Mouse (Mus musculus) adrenal gland, postnatal 36 days (tissue): Measurements from ENCODE around the gene Arhgap31. TPM values are rescaled to one million over a fixed set of nuclear protein-coding genes. Genes with fewer than 3 reads are reported as not detected.
"Not testable (repeated sequence)": the region's sequence is repeated elsewhere in the genome, so short reads cannot be mapped to it uniquely, and the experiment has no call there.

ENCODE experiments used
- DNase-seq, 2 experiments: peaks; one replicate each; pipeline ENCODE4 v3.0.0; 2021; ENCODE audit warnings: mixed read lengths in 1 of 2
- total RNA-seq, 2 experiments: library from RNA; stranded (reverse); gene quantifications; 2 replicates each; pipeline ENCODE4 v1.2.3; 2021

Gene Arhgap31
- total RNA-seq, 2 experiments from 2014 or later = 21.3 to 33.7 TPM

- no peak for DNase-seq
Measured at GRCm38 (mm10) chr16:38728576-38729132, 15.6 kb upstream of the Arhgap31 start.

- DNase-seq = peak in 1 of 2 experiments; percentile 34
Measured at GRCm38 (mm10) chr16:38724974-38725373, 11.9 kb upstream of the Arhgap31 start.

- no peak for DNase-seq
Measured at GRCm38 (mm10) chr16:38724256-38724655, 11.2 kb upstream of the Arhgap31 start.

GRCm38 (mm10) chr16:38721377-38721776 is 8.3 kb upstream of the Arhgap31 start:
- no peak for DNase-seq

GRCm38 (mm10) chr16:38714259-38714526 is 1.1 kb upstream of the Arhgap31 start:
- DNase-seq = not testable (repeated sequence)

- DNase-seq = no peak
Measured at GRCm38 (mm10) chr16:38713404-38714258, 557 bp upstream of the Arhgap31 start.

GRCm38 (mm10) chr16:38712105-38712504 is 969 bp downstream of the Arhgap31 start:
- peak in 1 of 2 experiments; percentile 37 for DNase-seq

GRCm38 (mm10) chr16:38711245-38711644 is 1.8 kb downstream of the Arhgap31 start:
- DNase-seq = no peak

- DNase-seq = no peak
Measured at GRCm38 (mm10) chr16:38708962-38709520, 4.0 kb downstream of the Arhgap31 start.

- no peak for DNase-seq
Measured at GRCm38 (mm10) chr16:38706782-38707181, 6.3 kb downstream of the Arhgap31 start.

GRCm38 (mm10) chr16:38705531-38706281 is 7.4 kb downstream of the Arhgap31 start:
- DNase-seq = no peak

GRCm38 (mm10) chr16:38703501-38703900 is 9.6 kb downstream of the Arhgap31 start:
- DNase-seq = no peak

- DNase-seq = no peak
Measured at GRCm38 (mm10) chr16:38702316-38702715, 10.8 kb downstream of the Arhgap31 start.

- no peak for DNase-seq
Measured at GRCm38 (mm10) chr16:38701492-38702185, 11.4 kb downstream of the Arhgap31 start.

GRCm38 (mm10) chr16:38700392-38701162 is 12.5 kb downstream of the Arhgap31 start:
- DNase-seq = no peak

GRCm38 (mm10) chr16:38697611-38698010 is 15.5 kb downstream of the Arhgap31 start:
- DNase-seq = peak; percentile 59 to 65

GRCm38 (mm10) chr16:38695557-38695956 is 17.5 kb downstream of the Arhgap31 start:
- DNase-seq = no peak

- no peak for DNase-seq
Measured at GRCm38 (mm10) chr16:38694906-38695540, 18.1 kb downstream of the Arhgap31 start.

- no peak for DNase-seq
Measured at GRCm38 (mm10) chr16:38690501-38690900, 22.6 kb downstream of the Arhgap31 start.

- no peak for DNase-seq
Measured at GRCm38 (mm10) chr16:38689786-38690185, 23.3 kb downstream of the Arhgap31 start.
